Mouse (Mus musculus): Measurements from ENCODE around the gene Olfr541.
"Not testable (repeated sequence)": the region's sequence is repeated elsewhere in the genome, so short reads cannot be mapped to it uniquely, and the experiment has no call there.

The Olfr541 gene

GRCm38 (mm10) chr7:140696967-140697366, at the start of gene Olfr541:
TSS of gene Olfr541 (plus strand) at chr7:140697267.
- no peak for DNase-seq (ENCODE audit: low spot score)

- no peak for DNase-seq (ENCODE audit: low spot score)
Observed at GRCm38 (mm10) chr7:140659630-140660029, 37.4 kb upstream of the Olfr541 start, which contains the start of gene Olfr539. TSS of gene Olfr539 (plus strand) at chr7:140659930.

GRCm38 (mm10) chr7:140670693-140671092, 26.4 kb upstream of the Olfr541 start:
- DNase-seq (ENCODE audit: low spot score): not testable (repeated sequence)

GRCm38 (mm10) chr7:140675863-140676262, 21.2 kb upstream of the Olfr541 start:
- DNase-seq (ENCODE audit: low spot score): no peak

GRCm38 (mm10) chr7:140679591-140679990, 17.5 kb upstream of the Olfr541 start:
- DNase-seq (ENCODE audit: low spot score): not testable (repeated sequence)

- no peak for DNase-seq (ENCODE audit: low spot score)
Observed at GRCm38 (mm10) chr7:140681651-140682050, 15.4 kb upstream of the Olfr541 start, which contains the start of gene Olfr45. TSS of gene Olfr45 (plus strand) at chr7:140681951.

GRCm38 (mm10) chr7:140706348-140706747, 9.3 kb downstream of the Olfr541 start:
- no peak for DNase-seq (ENCODE audit: low spot score)

GRCm38 (mm10) chr7:140707536-140708284, 10.6 kb downstream of the Olfr541 start:
- peak; percentile 14 for DNase-seq (ENCODE audit: low spot score)

GRCm38 (mm10) chr7:140717155-140718055, 20.3 kb downstream of the Olfr541 start:
- DNase-seq (ENCODE audit: low spot score): no peak

GRCm38 (mm10) chr7:140721095-140721494, 24.0 kb downstream of the Olfr541 start:
- no peak for DNase-seq (ENCODE audit: low spot score)

GRCm38 (mm10) chr7:140725558-140725957, 28.5 kb downstream of the Olfr541 start:
- DNase-seq (ENCODE audit: low spot score): no peak

GRCm38 (mm10) chr7:140733162-140733561, 36.1 kb downstream of the Olfr541 start:
- DNase-seq (ENCODE audit: low spot score): no peak

- no peak for DNase-seq (ENCODE audit: low spot score)
Observed at GRCm38 (mm10) chr7:140747402-140747801, 50.3 kb downstream of the Olfr541 start.

GRCm38 (mm10) chr7:140748116-140748826, 51.2 kb downstream of the Olfr541 start:
- DNase-seq (ENCODE audit: low spot score): no peak

- no peak for DNase-seq (ENCODE audit: low spot score)
Observed at GRCm38 (mm10) chr7:140748827-140749160, 51.7 kb downstream of the Olfr541 start.

GRCm38 (mm10) chr7:140754556-140754955, 57.5 kb downstream of the Olfr541 start:
- no peak for DNase-seq (ENCODE audit: low spot score)

Measured in testis, postnatal 14 days (tissue).